Mouse (Mus musculus): ENCODE data around the gene Mrs2.

GRCm38 (mm10) chr13:24955500-24955899 is 64.7 kb downstream of the Mrs2 start:
- TF ChIP-seq TAL1 (conservative IDR thresholded peaks at IDR 0.05; ENCODE audit: low read depth, low read length): no peak
- no peak for TF ChIP-seq CTCF (IDR thresholded peaks at IDR 0.05; ENCODE audit: low read depth, low read length)

Data from G1E (cell line).